Comparison of ENCODE assay signal across 25 mouse cellular contexts in genomic region chr2:68971840-68972239, GRCm38 (mm10).
DNase-seq lines count a peak whose midpoint lies in the region; ATAC-seq and TF ChIP-seq lines count a peak whose summit lies in the region.
"Had no signal": no experiment of that assay in that cellular context is flagged by ENCODE, and none has a peak within 500 bp of the region (broad histone marks: within the 10 kb centered on the region; RNA-seq: fewer than 3 reads in every experiment).

No protein-coding gene starts in this region.

- DNase-seq in frontal cortex, adult 2 months (ENCODE audit: extremely low spot score in 1 of 2, low spot score in 1 of 2), result no peak
- DNase-seq in left cerebral cortex, adult 2 months (ENCODE audit: extremely low spot score in 1 of 2, low spot score in 2 of 2), result no peak
- DNase-seq in left cerebral cortex, adult 11 months (ENCODE audit: low spot score), result no peak
- DNase-seq in kidney, postnatal 4 days, result no peak
- DNase-seq in cerebellum, adult 11 months, result no peak
- DNase-seq: adrenal gland, postnatal 25 days; cerebellum, adult 8-10 months; cerebellum, postnatal 25 days; gastrocnemius, postnatal 10 days; kidney, adult 2 months; kidney, postnatal 36 days; lung, adult 18-20 months; thymus, postnatal 4 days had no signal

- H3K9me3 ChIP-seq in forebrain, embryonic 16.5 days (ENCODE audit: control insufficient read depth, low read length), result peaks cover 9% of the 10 kb centered on the region
- H3K9me3 ChIP-seq: intestine, embryonic 15.5 days; liver, embryonic 12.5 days had no signal

- no peak overlapping the region for H3K4me3 ChIP-seq in left cerebral cortex, adult 2 months
- H3K4me3 ChIP-seq in forebrain, embryonic 16.5 days (replicated peaks; ENCODE audit: low read length), result no peak overlapping the region
- H3K4me3 ChIP-seq: heart, embryonic 15.5 days; intestine, embryonic 15.5 days; limb, embryonic 13.5 days; liver, embryonic 12.5 days; midbrain, embryonic 13.5 days; neural tube, embryonic 13.5 days had no signal

- H3K9ac ChIP-seq in forebrain, embryonic 16.5 days (replicated peaks; ENCODE audit: low read depth, low read length), result no peak overlapping the region
- H3K9ac ChIP-seq: heart, embryonic 15.5 days; intestine, embryonic 15.5 days; limb, embryonic 13.5 days; liver, embryonic 12.5 days; midbrain, embryonic 13.5 days; neural tube, embryonic 13.5 days had no signal

- peak; percentile 83 for ATAC-seq in frontal cortex, adult (ENCODE audit: low TSS enrichment)
- ATAC-seq in forebrain, embryonic 16.5 days, result peak; percentile 54
- ATAC-seq: CD4-positive, CD25-positive, alpha-beta regulatory T cell, adult 4 months; hindbrain, embryonic 16.5 days; intestine, embryonic 15.5 days; liver, embryonic 12.5 days; lung, postnatal 0 days; midbrain, embryonic 13.5 days had no signal

- peak overlapping the region; percentile 24 for H3K27ac ChIP-seq in left cerebral cortex, adult 2 months
- peak overlapping the region; percentile 26; the same call in 1 of the 2 replicates for H3K27ac ChIP-seq in forebrain, embryonic 16.5 days (ENCODE audit: low read length)
- H3K27ac ChIP-seq: heart, embryonic 15.5 days; intestine, embryonic 15.5 days; limb, embryonic 13.5 days; liver, embryonic 12.5 days; macrophage; midbrain, embryonic 13.5 days; neural tube, embryonic 13.5 days had no signal

- no peak for TF ChIP-seq CTCF in left cerebral cortex, adult 2 months (IDR thresholded peaks at IDR 0.05)

- intact Hi-C loops in left cerebral cortex, adult 2 months (cut with DNase I), result no loop called here

- no peaks in the 10 kb centered on the region for H3K36me3 ChIP-seq in forebrain, embryonic 16.5 days (ENCODE audit: control insufficient read depth, insufficient read depth)
- H3K36me3 ChIP-seq: intestine, embryonic 15.5 days; liver, embryonic 12.5 days had no signal

- H3K4me2 ChIP-seq in forebrain, embryonic 16.5 days (ENCODE audit: low read length), result no peak overlapping the region
- H3K4me2 ChIP-seq: heart, embryonic 15.5 days; intestine, embryonic 15.5 days; limb, embryonic 13.5 days; liver, embryonic 12.5 days; midbrain, embryonic 13.5 days; neural tube, embryonic 13.5 days had no signal

- H3K4me1 ChIP-seq in forebrain, embryonic 16.5 days (replicated peaks; ENCODE audit: control insufficient read depth, insufficient read depth, low read length), result no peaks in the 10 kb centered on the region
- H3K4me1 ChIP-seq: heart, embryonic 15.5 days; intestine, embryonic 15.5 days; midbrain, embryonic 13.5 days had no signal

- H3K27me3 ChIP-seq in forebrain, embryonic 16.5 days (replicated peaks; ENCODE audit: control insufficient read depth, insufficient read depth, low read length), result no peaks in the 10 kb centered on the region
- H3K27me3 ChIP-seq: heart, embryonic 15.5 days; intestine, embryonic 15.5 days; limb, embryonic 13.5 days; liver, embryonic 12.5 days; midbrain, embryonic 13.5 days; neural tube, embryonic 13.5 days had no signal

- WGBS in forebrain, embryonic 16.5 days, result 71% methylated on average over 5 of the region's 5 CpGs
